Mouse (Mus musculus) heart, embryonic 16.5 days (tissue): ENCODE measurements around the gene Cdc42se2. TPM values are rescaled to one million over a fixed set of nuclear protein-coding genes. Genes with fewer than 3 reads are reported as not detected.

ENCODE experiments used
- ATAC-seq: fragments of 200-750 bp; cut with Nextera tagmentation; replicated peaks from 2 replicates; pipeline ENCODE4 v1.8.0; 2017; ENCODE audit warnings: moderate number of reproducible peaks; ENCODE audit not compliant: insufficient read depth, low FRiP score; ENCODE audit errors: extremely low read depth
- H3K27ac ChIP-seq: fragments of 300-500 bp; sonication (generic); 2 replicates; pipeline ENCODE4 v1.5.1; 2014; ENCODE audit warnings: mild to moderate bottlenecking, low read length, control low read depth, moderate library complexity
- H3K27me3 ChIP-seq: fragments of 300-500 bp; sonication (generic); 2 replicates; pipeline ENCODE4 v1.6.1; 2014; ENCODE audit warnings: low read length, mixed read lengths; ENCODE audit not compliant: control insufficient read depth, insufficient read depth
- H3K36me3 ChIP-seq: fragments of 300-500 bp; sonication (generic); 2 replicates; pipeline ENCODE4 v1.6.1; 2014; ENCODE audit not compliant: control insufficient read depth, insufficient read depth
- H3K4me1 ChIP-seq: fragments of 300-500 bp; sonication (generic); 2 replicates; pipeline ENCODE4 v1.6.1; 2014; ENCODE audit warnings: low read length, mixed read lengths; ENCODE audit not compliant: control insufficient read depth, insufficient read depth
- H3K4me2 ChIP-seq: fragments of 300-500 bp; sonication (generic); 2 replicates; pipeline ENCODE4 v1.6.1; 2014; ENCODE audit warnings: low read depth, mild to moderate bottlenecking, control low read depth, low read length
- H3K4me3 ChIP-seq: fragments of 300-500 bp; sonication (generic); 2 replicates; pipeline ENCODE4 v1.5.1; 2014; ENCODE audit warnings: mild to moderate bottlenecking, control low read depth, low read length
- H3K9ac ChIP-seq: fragments of 300-500 bp; sonication (generic); 2 replicates; pipeline ENCODE4 v1.6.1; 2014; ENCODE audit warnings: low read length, control low read depth
- H3K9me3 ChIP-seq: fragments of 300-500 bp; sonication (generic); replicated peaks from 2 replicates; pipeline ENCODE4 v1.6.1; 2016; ENCODE audit warnings: low read length; ENCODE audit not compliant: control insufficient read depth
- WGBS: fragments of 180-500 bp; shearing (Covaris S2); extraction: QIAGEN DNeasy Blood & Tissue Kit; methylation state at CpG from one replicate; pipeline ENCODE4 v1.1.7; 2014; 5-methylcytosine and 5-hydroxymethylcytosine counted together
- polyA plus RNA-seq: library from polyadenylated mRNA; unstranded; fragments of >200 nt; fragmentation: Nextera tagmentation; extraction: Ambion mirVana; gene quantifications from 2 replicates; pipeline ENCODE4 v1.2.1, GENCODE M21; 2015

Cdc42se2 gene
- polyA plus RNA-seq, 1 experiment from 2014 or later, result 76.1 TPM

GRCm38 (mm10) chr11:54802621-54803020, 15.1 kb upstream of the Cdc42se2 start:
- ATAC-seq, result no peak
- H3K4me2 ChIP-seq, result no peak overlapping the region
- H3K4me1 ChIP-seq, result no peaks in the 10 kb centered on the region
- no peaks in the 10 kb centered on the region for H3K27me3 ChIP-seq
- H3K27ac ChIP-seq, result no peak overlapping the region
- H3K9ac ChIP-seq, result no peak overlapping the region
- no peak overlapping the region for H3K4me3 ChIP-seq
- WGBS, result 52% methylated on average over 6 of the region's 6 CpGs
- H3K36me3 ChIP-seq, result no peaks in the 10 kb centered on the region
- H3K9me3 ChIP-seq, result peaks cover 4% of the 10 kb centered on the region; the same call in 1 of the 2 replicates

GRCm38 (mm10) chr11:54801791-54802558, 14.5 kb upstream of the Cdc42se2 start:
- 43% methylated on average over 6 of the region's 6 CpGs for WGBS
- ATAC-seq, result peak; percentile 32; the same call in 1 of the 2 replicates

GRCm38 (mm10) chr11:54796551-54796950, 9.1 kb upstream of the Cdc42se2 start:
- Histone ChIP-seq H3K9me3 (no peaks in the 10 kb centered on the region), H3K4me3 (no peak overlapping the region), H3K9ac (no peak overlapping the region), H3K36me3 (no peaks in the 10 kb centered on the region), H3K27ac (no peak overlapping the region), H3K4me1 (no peaks in the 10 kb centered on the region), H3K27me3 (no peaks in the 10 kb centered on the region), H3K4me2 (no peak overlapping the region)
- 72% methylated on average over 11 of the region's 11 CpGs for WGBS
- no peak for ATAC-seq

More at GRCm38 (mm10) chr11:54801791-54802558, 14.5 kb upstream of the Cdc42se2 start:
- Histone ChIP-seq H3K27ac (no peak overlapping the region), H3K27me3 (no peaks in the 10 kb centered on the region), H3K4me1 (no peaks in the 10 kb centered on the region), H3K4me2 (no peak overlapping the region), H3K9ac (no peak overlapping the region), H3K36me3 (no peaks in the 10 kb centered on the region), H3K4me3 (no peak overlapping the region), H3K9me3 (peaks cover 4% of the 10 kb centered on the region; the same call in 1 of the 2 replicates)

GRCm38 (mm10) chr11:54794678-54795077, 7.2 kb upstream of the Cdc42se2 start:
- Histone ChIP-seq H3K27me3 (no peaks in the 10 kb centered on the region), H3K4me2 (no peak overlapping the region), H3K36me3 (no peaks in the 10 kb centered on the region), H3K9ac (no peak overlapping the region), H3K27ac (no peak overlapping the region), H3K4me1 (no peaks in the 10 kb centered on the region), H3K9me3 (no peaks in the 10 kb centered on the region), H3K4me3 (no peak overlapping the region)
- WGBS, result 88% methylated on average over 3 of the region's 3 CpGs
- ATAC-seq, result no peak

- Histone ChIP-seq H3K27me3 (no peaks in the 10 kb centered on the region), H3K27ac (no peak overlapping the region), H3K36me3 (no peaks in the 10 kb centered on the region), H3K4me2 (no peak overlapping the region), H3K9ac (no peak overlapping the region), H3K9me3 (no peaks in the 10 kb centered on the region), H3K4me3 (no peak overlapping the region), H3K4me1 (no peaks in the 10 kb centered on the region)
- WGBS, result 70% methylated on average over 1 of the region's 1 CpGs
- no peak for ATAC-seq
Measured at GRCm38 (mm10) chr11:54793173-54793572, 5.7 kb upstream of the Cdc42se2 start.

- Histone ChIP-seq H3K4me2 (no peak overlapping the region), H3K4me1 (peaks cover under 1% of the 10 kb centered on the region), H3K9me3 (no peaks in the 10 kb centered on the region), H3K9ac (no peak overlapping the region), H3K27me3 (no peaks in the 10 kb centered on the region), H3K27ac (no peak overlapping the region), H3K4me3 (no peak overlapping the region), H3K36me3 (no peaks in the 10 kb centered on the region)
- no peak for ATAC-seq
- WGBS, result 91% methylated on average over 4 of the region's 4 CpGs
Measured at GRCm38 (mm10) chr11:54791458-54791857, 4.0 kb upstream of the Cdc42se2 start.

- peak overlapping the region; percentile 94 for H3K27ac ChIP-seq
- WGBS, result under 1% methylated on average over 54 of the region's 54 CpGs
- peak; percentile 71 for ATAC-seq
- H3K36me3 ChIP-seq, result no peaks in the 10 kb centered on the region; the same call in 1 of the 2 replicates
- H3K4me3 ChIP-seq, result peak overlapping the region; percentile 70
- peak overlapping the region; percentile 93 for H3K4me2 ChIP-seq
- H3K9ac ChIP-seq, result peak overlapping the region; percentile 97
- no peaks in the 10 kb centered on the region for H3K27me3 ChIP-seq
- H3K4me1 ChIP-seq, result peaks cover 7% of the 10 kb centered on the region
- no peaks in the 10 kb centered on the region for H3K9me3 ChIP-seq
Measured at GRCm38 (mm10) chr11:54786858-54787487, 502 bp downstream of the Cdc42se2 start.

GRCm38 (mm10) chr11:54785566-54785965, 1.9 kb downstream of the Cdc42se2 start:
- Histone ChIP-seq H3K4me2 (no peak overlapping the region; the same call in 1 of the 2 replicates), H3K27me3 (no peaks in the 10 kb centered on the region), H3K9ac (no peak overlapping the region), H3K27ac (no peak overlapping the region), H3K4me3 (no peak overlapping the region), H3K36me3 (no peaks in the 10 kb centered on the region; the same call in 1 of the 2 replicates), H3K9me3 (no peaks in the 10 kb centered on the region), H3K4me1 (peaks cover 7% of the 10 kb centered on the region)
- WGBS, result 87% methylated on average over 3 of the region's 3 CpGs
- ATAC-seq, result no peak

GRCm38 (mm10) chr11:54784436-54784835, 3.0 kb downstream of the Cdc42se2 start:
- Histone ChIP-seq H3K4me2 (no peak overlapping the region), H3K36me3 (no peaks in the 10 kb centered on the region; the same call in 1 of the 2 replicates), H3K9me3 (no peaks in the 10 kb centered on the region), H3K4me3 (no peak overlapping the region), H3K9ac (no peak overlapping the region), H3K4me1 (peaks cover 7% of the 10 kb centered on the region), H3K27ac (no peak overlapping the region), H3K27me3 (no peaks in the 10 kb centered on the region)
- no peak for ATAC-seq
- WGBS, result 80% methylated on average over 3 of the region's 3 CpGs
